Mouse (Mus musculus): ENCODE measurements around the gene Vps25. TPM values are rescaled to one million over a fixed set of nuclear protein-coding genes. Genes with fewer than 3 reads are reported as not detected.

The Vps25 gene
- polyA plus RNA-seq, 1 experiment: 19.2 TPM

GRCm38 (mm10) chr11:101226065-101226701 lies 27.3 kb upstream of the Vps25 start, which contains the start of gene Ezh1:
Ezh1 (minus strand) TSS chr11:101226463.
- peaks cover 9% of the 10 kb centered on the region for H3K36me3 ChIP-seq (ENCODE audit: control insufficient read depth)
- no peak for TF ChIP-seq GATA1 (IDR thresholded peaks at IDR 0.05; ENCODE audit: low read length)
- TF ChIP-seq TAL1 (IDR thresholded peaks at IDR 0.05; ENCODE audit: low read length): no peak
- peak within 1 kb of the TSS; percentile 83 for H3K4me3 ChIP-seq (replicated peaks)
- peaks cover 27% of the 10 kb centered on the region for H3K4me1 ChIP-seq (ENCODE audit: control insufficient read depth)
- peaks cover 39% of the 10 kb centered on the region for H3K27me3 ChIP-seq (ENCODE audit: control insufficient read depth)
- H3K9me3 ChIP-seq (ENCODE audit: control insufficient read depth, low read length): no peaks in the 10 kb centered on the region

GRCm38 (mm10) chr11:101229361-101229900 lies 24.1 kb upstream of the Vps25 start:
- Histone ChIP-seq H3K4me1 (ENCODE audit: control insufficient read depth) (peaks cover 20% of the 10 kb centered on the region), H3K27me3 (ENCODE audit: control insufficient read depth) (peaks cover 72% of the 10 kb centered on the region), H3K9me3 (ENCODE audit: control insufficient read depth, low read length) (no peaks in the 10 kb centered on the region), H3K36me3 (ENCODE audit: control insufficient read depth) (peaks cover 2% of the 10 kb centered on the region; the same call in 1 of the 2 replicates), H3K4me3 (replicated peaks) (no peak overlapping the region)
- TF ChIP-seq GATA1 (IDR thresholded peaks at IDR 0.05; ENCODE audit: low read length): no peak
- TF ChIP-seq TAL1 (IDR thresholded peaks at IDR 0.05; ENCODE audit: low read length): no peak

- Histone ChIP-seq H3K9me3 (ENCODE audit: control insufficient read depth, low read length) (no peaks in the 10 kb centered on the region), H3K4me1 (ENCODE audit: control insufficient read depth) (peaks cover 14% of the 10 kb centered on the region), H3K27me3 (ENCODE audit: control insufficient read depth) (peaks cover 78% of the 10 kb centered on the region), H3K4me3 (replicated peaks) (no peak overlapping the region), H3K36me3 (ENCODE audit: control insufficient read depth) (no peaks in the 10 kb centered on the region; the same call in 1 of the 2 replicates)
- TF ChIP-seq TAL1 (IDR thresholded peaks at IDR 0.05; ENCODE audit: low read length) (no peak), GATA1 (IDR thresholded peaks at IDR 0.05; ENCODE audit: low read length) (no peak)
Observed at GRCm38 (mm10) chr11:101230061-101230511, 23.4 kb upstream of the Vps25 start.

GRCm38 (mm10) chr11:101230526-101230925 lies 23.0 kb upstream of the Vps25 start:
- peaks cover 9% of the 10 kb centered on the region for H3K4me1 ChIP-seq (ENCODE audit: control insufficient read depth)
- no peaks in the 10 kb centered on the region for H3K9me3 ChIP-seq (ENCODE audit: control insufficient read depth, low read length)
- TF ChIP-seq GATA1 (IDR thresholded peaks at IDR 0.05; ENCODE audit: low read length) (no peak), TAL1 (IDR thresholded peaks at IDR 0.05; ENCODE audit: low read length) (no peak)
- H3K36me3 ChIP-seq (ENCODE audit: control insufficient read depth): no peaks in the 10 kb centered on the region
- H3K4me3 ChIP-seq (replicated peaks): no peak overlapping the region
- peaks cover 81% of the 10 kb centered on the region for H3K27me3 ChIP-seq (ENCODE audit: control insufficient read depth)

- Histone ChIP-seq H3K4me3 (replicated peaks) (no peak overlapping the region), H3K9me3 (ENCODE audit: control insufficient read depth, low read length) (no peaks in the 10 kb centered on the region), H3K36me3 (ENCODE audit: control insufficient read depth) (no peaks in the 10 kb centered on the region), H3K4me1 (ENCODE audit: control insufficient read depth) (peaks cover 5% of the 10 kb centered on the region), H3K27me3 (ENCODE audit: control insufficient read depth) (peaks cover 82% of the 10 kb centered on the region)
- TF ChIP-seq GATA1 (IDR thresholded peaks at IDR 0.05; ENCODE audit: low read length) (no peak), TAL1 (IDR thresholded peaks at IDR 0.05; ENCODE audit: low read length) (no peak)
Observed at GRCm38 (mm10) chr11:101230991-101231871, 22.3 kb upstream of the Vps25 start.

- H3K4me3 ChIP-seq (replicated peaks): no peak overlapping the region
- TF ChIP-seq GATA1 (IDR thresholded peaks at IDR 0.05; ENCODE audit: low read length): no peak
- no peak for TF ChIP-seq TAL1 (IDR thresholded peaks at IDR 0.05; ENCODE audit: low read length)
- H3K9me3 ChIP-seq (ENCODE audit: control insufficient read depth, low read length): peaks cover 4% of the 10 kb centered on the region; the same call in 1 of the 2 replicates
- peaks cover 86% of the 10 kb centered on the region for H3K27me3 ChIP-seq (ENCODE audit: control insufficient read depth)
- H3K36me3 ChIP-seq (ENCODE audit: control insufficient read depth): no peaks in the 10 kb centered on the region
- peaks cover 1% of the 10 kb centered on the region; the same call in 1 of the 2 replicates for H3K4me1 ChIP-seq (ENCODE audit: control insufficient read depth)
Observed at GRCm38 (mm10) chr11:101232010-101232839, 21.3 kb upstream of the Vps25 start.

- peaks cover 4% of the 10 kb centered on the region; the same call in 1 of the 2 replicates for H3K9me3 ChIP-seq (ENCODE audit: control insufficient read depth, low read length)
Observed at GRCm38 (mm10) chr11:101233240-101233639, 20.3 kb upstream of the Vps25 start.

GRCm38 (mm10) chr11:101234124-101234523 lies 19.4 kb upstream of the Vps25 start:
- H3K9me3 ChIP-seq (ENCODE audit: control insufficient read depth, low read length): peaks cover 4% of the 10 kb centered on the region; the same call in 1 of the 2 replicates
- H3K4me3 ChIP-seq (replicated peaks): no peak overlapping the region
- TF ChIP-seq TAL1 (IDR thresholded peaks at IDR 0.05; ENCODE audit: low read length) (no peak), GATA1 (IDR thresholded peaks at IDR 0.05; ENCODE audit: low read length) (no peak)
- H3K4me1 ChIP-seq (ENCODE audit: control insufficient read depth): peaks cover 1% of the 10 kb centered on the region; the same call in 1 of the 2 replicates
- peaks cover 71% of the 10 kb centered on the region for H3K27me3 ChIP-seq (ENCODE audit: control insufficient read depth)
- H3K36me3 ChIP-seq (ENCODE audit: control insufficient read depth): no peaks in the 10 kb centered on the region

More at GRCm38 (mm10) chr11:101233240-101233639, 20.3 kb upstream of the Vps25 start:
- Histone ChIP-seq H3K36me3 (ENCODE audit: control insufficient read depth) (no peaks in the 10 kb centered on the region), H3K4me1 (ENCODE audit: control insufficient read depth) (peaks cover 1% of the 10 kb centered on the region; the same call in 1 of the 2 replicates), H3K27me3 (ENCODE audit: control insufficient read depth) (peaks cover 78% of the 10 kb centered on the region), H3K4me3 (replicated peaks) (no peak overlapping the region)
- TF ChIP-seq TAL1 (IDR thresholded peaks at IDR 0.05; ENCODE audit: low read length) (no peak), GATA1 (IDR thresholded peaks at IDR 0.05; ENCODE audit: low read length) (no peak)

Measured in erythroblast, embryonic 14.5 days (primary cell).